Mouse (Mus musculus) liver, postnatal 0 days (tissue): ENCODE results near the gene Ncbp1.

Experiments
- CTCF ChIP-seq: sonication (generic); IDR thresholded peaks from 2 replicates; pipeline ENCODE4 v1.5.1; 2016; ENCODE audit warnings: antibody characterized with exemption, low read depth
- EP300 ChIP-seq: IDR thresholded peaks from 2 replicates; pipeline ENCODE4 v1.6.1; 2016; ENCODE audit warnings: antibody characterized with exemption, low read depth, mild to moderate bottlenecking

DNA sequence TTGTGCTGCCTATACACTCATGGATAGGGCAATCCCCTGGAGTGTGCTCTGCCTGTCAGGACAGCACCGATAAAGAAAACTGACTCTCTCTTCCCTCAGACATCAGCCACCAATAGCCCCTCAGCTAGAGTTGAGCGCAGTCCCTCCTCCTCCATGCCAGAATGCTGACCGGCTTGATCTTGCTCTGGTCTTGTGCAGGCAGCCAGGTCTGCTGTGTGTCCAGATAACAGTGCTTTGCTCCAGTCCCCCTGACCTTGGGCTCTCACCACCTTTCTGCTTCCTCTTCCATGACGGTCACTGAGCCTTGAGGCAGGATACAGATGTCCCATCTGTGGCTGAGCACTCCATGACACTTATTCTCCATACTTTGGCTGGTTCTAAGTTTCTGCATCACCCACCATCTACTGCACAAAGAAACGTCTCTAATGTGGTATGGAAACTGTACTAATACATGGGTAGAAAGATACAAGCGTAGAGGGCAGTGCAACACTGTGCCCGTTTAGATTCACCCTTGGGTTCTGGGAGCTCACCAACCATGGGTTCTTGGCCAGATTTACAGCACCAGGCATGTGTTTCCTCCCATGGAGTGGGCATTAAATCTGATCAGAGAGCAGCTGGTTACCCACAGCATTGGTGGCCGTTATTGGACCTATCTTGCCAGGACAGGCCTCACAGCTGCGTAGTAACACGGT is 36.2 kb upstream of the Ncbp1 start:
- TF ChIP-seq CTCF = no peak
- TF ChIP-seq EP300 = no peak
